Mouse (Mus musculus): Measurements from ENCODE around the gene Sprr2e. TPM values are rescaled to one million over a fixed set of nuclear protein-coding genes. Genes with fewer than 3 reads are reported as not detected.
A peak's percentile ranks its signal among the peaks of the same experiment; 100 is the strongest.

Gene Sprr2e
- polyA plus RNA-seq (2021) = not detected

- no peak for DNase-seq (ENCODE audit: low read depth, low spot score)
- no peak for ATAC-seq
- ChIA-PET CTCF (interaction anchor here (0.8 kb wide), 1 partner anchor 9 kb away, joined by 3 read pairs; no protein-coding TSS in a partner anchor), POLR2A (interaction anchor here (0.5 kb wide), 1 partner anchor 11 kb away, joined by 3 read pairs; no protein-coding TSS in a partner anchor)
- no peaks in the 10 kb centered on the region for H3K27me3 ChIP-seq
- in situ Hi-C loops (cut with MboI; ENCODE audit: low pct_unique_long_range_greater_than_20kb) = no loop called here
- TF ChIP-seq CTCF (IDR thresholded peaks at IDR 0.05) = no peak
Measured at GRCm38 (mm10) chr3:92351843-92352242, at the start of gene Sprr2e. Gene Sprr2e, plus strand, starts transcription at chr3:92352143.

- in situ Hi-C loops (cut with MboI; ENCODE audit: low pct_unique_long_range_greater_than_20kb) = no loop called here
- CTCF ChIA-PET = no interaction called here
- POLR2A ChIA-PET = no interaction called here
- peak; percentile 39 for ATAC-seq
- TF ChIP-seq CTCF (IDR thresholded peaks at IDR 0.05) = no peak
- no peak for DNase-seq (ENCODE audit: low read depth, low spot score)
- no peaks in the 10 kb centered on the region for H3K27me3 ChIP-seq
Measured at GRCm38 (mm10) chr3:92307406-92307805, 44.5 kb upstream of the Sprr2e start.

- no peak for DNase-seq (ENCODE audit: low read depth, low spot score)
- in situ Hi-C loops (cut with MboI; ENCODE audit: low pct_unique_long_range_greater_than_20kb) = no loop called here
- POLR2A ChIA-PET = no interaction called here
- no peak for TF ChIP-seq CTCF (IDR thresholded peaks at IDR 0.05)
- ATAC-seq = no peak
- CTCF ChIA-PET = no interaction called here
- H3K27me3 ChIP-seq = no peaks in the 10 kb centered on the region
Measured at GRCm38 (mm10) chr3:92316320-92316719, 35.6 kb upstream of the Sprr2e start, which contains the start of gene Sprr2b. Gene Sprr2b, plus strand, starts transcription at chr3:92316620.

GRCm38 (mm10) chr3:92317384-92317783 lies 34.6 kb upstream of the Sprr2e start:
- ChIA-PET CTCF (no interaction called here), POLR2A (no interaction called here)
- in situ Hi-C loops (cut with MboI; ENCODE audit: low pct_unique_long_range_greater_than_20kb) = no loop called here
- H3K27me3 ChIP-seq = no peaks in the 10 kb centered on the region
- no peak for TF ChIP-seq CTCF (IDR thresholded peaks at IDR 0.05)
- ATAC-seq (no peak), DNase-seq (ENCODE audit: low read depth, low spot score) (no peak)

GRCm38 (mm10) chr3:92336278-92336677 lies 15.7 kb upstream of the Sprr2e start:
- H3K27me3 ChIP-seq = no peaks in the 10 kb centered on the region
- DNase-seq (ENCODE audit: low read depth, low spot score) (no peak), ATAC-seq (no peak)
- ChIA-PET POLR2A (no interaction called here), CTCF (no interaction called here)
- no peak for TF ChIP-seq CTCF (IDR thresholded peaks at IDR 0.05)
- in situ Hi-C loops (cut with MboI; ENCODE audit: low pct_unique_long_range_greater_than_20kb) = no loop called here

DNA sequence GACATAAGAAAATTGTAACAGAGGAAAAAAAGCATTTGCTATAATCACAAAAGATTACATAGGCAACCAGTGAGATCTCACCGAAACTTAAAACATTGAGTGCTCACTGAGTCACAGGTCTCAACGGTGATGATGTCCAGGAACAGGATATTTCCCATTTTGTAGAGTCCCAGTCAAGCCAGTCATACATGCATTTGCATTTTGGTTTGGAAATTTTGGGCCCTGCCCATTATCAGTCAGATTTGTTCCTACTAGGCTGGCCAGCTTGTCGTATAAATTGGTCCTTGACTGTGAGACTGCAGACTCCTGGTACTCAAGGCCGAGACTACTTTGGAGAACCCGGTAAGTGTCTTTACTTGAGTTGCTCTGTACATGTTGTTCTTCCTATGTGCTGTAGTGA lies 13.1 kb upstream of the Sprr2e start, which contains the start of gene Sprr2d:
Gene Sprr2d (plus strand): TSS at position 301 of the 400 bp plus-strand sequence.
- no peaks in the 10 kb centered on the region for H3K27me3 ChIP-seq
- DNase-seq (ENCODE audit: low read depth, low spot score) = no peak
- ChIA-PET CTCF (interaction anchor here (1.6 kb wide), 1 partner anchor 22 kb away, joined by 3 read pairs; no protein-coding TSS in a partner anchor), POLR2A (no interaction called here)
- in situ Hi-C loops (cut with MboI; ENCODE audit: low pct_unique_long_range_greater_than_20kb) = no loop called here
- TF ChIP-seq CTCF (IDR thresholded peaks at IDR 0.05) = no peak
- no peak for ATAC-seq

GRCm38 (mm10) chr3:92361619-92362018 lies 9.7 kb downstream of the Sprr2e start:
- POLR2A ChIA-PET = no interaction called here
- DNase-seq (ENCODE audit: low read depth, low spot score) (no peak), ATAC-seq (no peak)
- in situ Hi-C loops (cut with MboI; ENCODE audit: low pct_unique_long_range_greater_than_20kb) = no loop called here
- H3K27me3 ChIP-seq = no peaks in the 10 kb centered on the region
- no peak for TF ChIP-seq CTCF (IDR thresholded peaks at IDR 0.05)
- CTCF ChIA-PET = interaction anchor here (1.1 to 1.4 kb wide), 2 partner anchors 23 to 27 kb away, joined by 3 read pairs; partner anchors contain the start of gene Sprr2d

GRCm38 (mm10) chr3:92364887-92365286 lies 12.9 kb downstream of the Sprr2e start, which contains the start of gene Sprr2f:
Gene Sprr2f, plus strand, starts transcription at chr3:92365187.
- POLR2A ChIA-PET = no interaction called here
- no peak for TF ChIP-seq CTCF (IDR thresholded peaks at IDR 0.05)
- no peak for DNase-seq (ENCODE audit: low read depth, low spot score)
- no peak for ATAC-seq
- CTCF ChIA-PET = no interaction called here
- H3K27me3 ChIP-seq = no peaks in the 10 kb centered on the region
- in situ Hi-C loops (cut with MboI; ENCODE audit: low pct_unique_long_range_greater_than_20kb) = no loop called here

DNA sequence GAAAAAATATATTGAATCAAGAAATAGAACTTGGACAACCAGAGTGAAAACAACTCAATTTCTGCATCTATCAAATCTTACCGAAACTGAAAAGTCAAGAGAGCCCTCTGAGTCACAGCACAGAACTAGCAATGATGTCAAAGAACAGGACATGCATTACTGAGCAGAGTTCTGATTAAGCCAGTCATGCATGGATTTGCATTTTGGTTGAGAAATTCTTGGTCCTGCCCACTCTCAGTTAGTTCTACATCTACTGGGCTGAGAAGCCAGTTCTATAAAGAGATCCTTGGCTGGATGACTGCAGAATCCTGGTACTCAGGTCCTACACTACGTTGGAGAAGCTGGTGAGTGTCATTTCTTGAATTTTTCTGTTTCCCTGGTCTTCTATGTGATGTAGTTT lies 21.7 kb downstream of the Sprr2e start:
- POLR2A ChIA-PET = no interaction called here
- in situ Hi-C loops (cut with MboI; ENCODE audit: low pct_unique_long_range_greater_than_20kb) = no loop called here
- CTCF ChIA-PET = no interaction called here
- no peak for TF ChIP-seq CTCF (IDR thresholded peaks at IDR 0.05)
- DNase-seq (ENCODE audit: low read depth, low spot score) (peak; percentile 20), ATAC-seq (peak; percentile 73)
- H3K27me3 ChIP-seq = no peaks in the 10 kb centered on the region

GRCm38 (mm10) chr3:92385385-92385784 lies 33.4 kb downstream of the Sprr2e start, which contains the start of gene Sprr2h:
Gene Sprr2h, plus strand, starts transcription at chr3:92385685.
- ATAC-seq = no peak
- TF ChIP-seq CTCF (IDR thresholded peaks at IDR 0.05) = no peak
- ChIA-PET CTCF (no interaction called here), POLR2A (no interaction called here)
- in situ Hi-C loops (cut with MboI; ENCODE audit: low pct_unique_long_range_greater_than_20kb) = no loop called here
- no peaks in the 10 kb centered on the region for H3K27me3 ChIP-seq
- DNase-seq (ENCODE audit: low read depth, low spot score) = no peak

DNA sequence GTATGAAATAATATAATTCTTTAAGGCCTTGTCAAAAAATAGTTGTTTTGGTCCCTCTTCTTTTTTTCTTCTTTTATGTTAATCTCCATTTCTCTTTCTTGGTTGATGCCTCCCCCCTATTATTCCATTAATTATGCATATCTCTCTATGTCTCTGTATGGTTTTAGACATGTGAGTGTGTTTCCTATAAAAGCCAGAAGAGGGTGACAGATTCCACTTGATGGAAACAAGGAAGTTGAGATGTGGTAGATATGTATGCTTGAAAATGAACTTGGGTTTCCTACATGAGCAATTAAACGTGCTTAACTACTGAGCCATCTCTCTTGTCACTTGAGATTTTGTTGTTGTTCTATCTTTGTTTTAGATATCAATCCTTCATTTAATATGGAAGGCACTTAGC lies 42.4 kb downstream of the Sprr2e start:
- POLR2A ChIA-PET = no interaction called here
- TF ChIP-seq CTCF (IDR thresholded peaks at IDR 0.05) = peak; percentile 61
- in situ Hi-C loops (cut with MboI; ENCODE audit: low pct_unique_long_range_greater_than_20kb) = no loop called here
- H3K27me3 ChIP-seq = peaks cover 5% of the 10 kb centered on the region
- DNase-seq (ENCODE audit: low read depth, low spot score) = peak; percentile 7
- CTCF ChIA-PET = interaction anchor here (0.9 to 5.4 kb wide), 6 partner anchors 109 to 245 kb away, joined by 3 to 25 read pairs (median 4); no protein-coding TSS in a partner anchor
- peak; percentile 54 for ATAC-seq

Other genes with a start within 250 kb of the Sprr2e start
- not detected for gene Prr9, start 228.2 kb upstream of the Sprr2e start, polyA plus RNA-seq (2021)
- not detected for gene Lelp1, start 209.4 kb upstream of the Sprr2e start, polyA plus RNA-seq (2021)
- not detected for gene Sprr2a1, start 136.3 kb upstream of the Sprr2e start, polyA plus RNA-seq (2021)
- gene Sprr2a2, start 136.2 kb upstream of the Sprr2e start, polyA plus RNA-seq (2021) = 0.19 TPM
- not detected for gene Sprr2a3, start 66.7 kb upstream of the Sprr2e start, polyA plus RNA-seq (2021)
- gene Sprr2b, start 35.5 kb upstream of the Sprr2e start, polyA plus RNA-seq (2021) = not detected
- not detected for gene Sprr2d, start 13.0 kb upstream of the Sprr2e start, polyA plus RNA-seq (2021)
- not detected for gene Sprr2f, start 13.0 kb downstream of the Sprr2e start, polyA plus RNA-seq (2021)
- not detected for gene Sprr2h, start 33.5 kb downstream of the Sprr2e start, polyA plus RNA-seq (2021)
- not detected for gene Sprr2i, start 55.8 kb downstream of the Sprr2e start, polyA plus RNA-seq (2021)
- gene Sprr2j-ps, start 65.9 kb downstream of the Sprr2e start, polyA plus RNA-seq (2021) = not detected
- 11.3 TPM for gene Gm9774, start 77.3 kb downstream of the Sprr2e start, polyA plus RNA-seq (2021)
- gene Sprr2k, start 80.4 kb downstream of the Sprr2e start, polyA plus RNA-seq (2021) = not detected
- 0.19 TPM for gene Sprr1b, start 86.6 kb downstream of the Sprr2e start, polyA plus RNA-seq (2021)
- gene Sprr3, start 106.6 kb downstream of the Sprr2e start, polyA plus RNA-seq (2021) = not detected
- gene Sprr1a, start 133.8 kb downstream of the Sprr2e start, polyA plus RNA-seq (2021) = 14.1 TPM
- not detected for gene Sprr4, start 148.3 kb downstream of the Sprr2e start, polyA plus RNA-seq (2021)
- not detected for gene 2310046K23Rik, start 182.4 kb downstream of the Sprr2e start, polyA plus RNA-seq (2021)
- gene Ivl, start 221.6 kb downstream of the Sprr2e start, polyA plus RNA-seq (2021) = not detected
- gene Smcp, start 236.9 kb downstream of the Sprr2e start, polyA plus RNA-seq (2021) = not detected

Data from Patski (cell line).